Mouse (Mus musculus) adipocyte (in vitro differentiated cells): Measurements from ENCODE around the gene Dars.

Source experiments
- DNase-seq: peaks from one replicate; pipeline ENCODE4 v3.0.0-alpha.2; 2016; ENCODE audit warnings: low spot score

The Dars gene

DNA sequence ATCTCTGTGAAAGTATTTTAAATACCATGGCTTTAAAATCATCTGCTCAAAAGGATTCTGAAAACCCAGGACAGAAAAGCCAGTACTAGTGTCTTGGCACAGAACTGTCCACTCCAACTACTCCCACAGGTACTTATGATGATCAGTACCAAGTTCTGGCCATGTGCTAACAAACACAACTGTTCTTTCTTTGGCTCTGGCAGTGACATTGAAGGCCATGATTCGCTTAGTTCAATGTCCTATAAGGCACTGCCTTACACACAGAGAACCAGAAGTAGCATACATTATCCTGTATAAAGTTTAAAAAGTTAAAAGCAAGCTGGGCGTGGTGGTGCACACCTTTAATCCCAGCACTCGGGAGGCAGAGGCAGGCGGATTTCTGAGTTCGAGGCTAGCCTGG is 6.0 kb downstream of the Dars start:
- DNase-seq, result no peak

GRCm38 (mm10) chr1:128406846-128407245 is 10.3 kb downstream of the Dars start:
- no peak for DNase-seq

DNA sequence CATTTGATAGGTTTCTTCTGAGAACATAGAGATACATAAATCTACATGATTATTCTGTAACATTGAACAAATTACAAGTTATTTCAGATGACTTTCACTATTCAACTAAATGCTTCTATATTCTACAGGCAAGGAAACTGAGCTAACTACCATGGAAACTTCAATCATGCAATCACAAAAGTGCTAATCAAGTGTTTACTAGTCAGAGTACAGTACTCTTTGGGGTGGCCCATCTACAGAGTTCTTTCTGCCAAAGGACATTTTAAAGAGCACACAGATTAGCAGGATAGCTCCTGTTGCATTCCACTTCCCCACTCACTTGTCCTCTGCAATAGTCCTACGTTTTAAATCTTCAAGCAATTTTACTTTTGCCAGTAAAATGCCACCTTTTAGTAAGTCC is 11.5 kb downstream of the Dars start:
- no peak for DNase-seq

GRCm38 (mm10) chr1:128405041-128405481 is 12.1 kb downstream of the Dars start:
- DNase-seq, result no peak

DNA sequence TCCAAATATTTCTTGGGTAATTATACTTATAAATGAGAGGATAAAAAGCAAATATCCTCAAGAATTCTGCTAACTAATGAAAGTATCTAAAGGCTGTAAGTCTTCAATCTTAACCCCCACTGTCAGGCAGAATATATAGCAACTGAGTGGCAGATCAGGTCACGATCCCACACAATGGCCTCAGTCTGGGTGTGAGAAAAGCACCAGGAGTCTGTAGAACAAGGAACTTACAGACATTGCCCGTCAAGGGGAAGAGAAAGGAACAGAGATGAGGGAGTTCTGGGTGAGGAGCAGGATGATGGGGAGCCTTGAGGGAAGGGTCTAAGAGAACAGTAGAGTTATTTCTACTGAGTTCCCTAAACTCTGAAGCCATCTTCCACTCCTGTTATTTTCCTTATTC is 16.2 kb downstream of the Dars start:
- no peak for DNase-seq

DNA sequence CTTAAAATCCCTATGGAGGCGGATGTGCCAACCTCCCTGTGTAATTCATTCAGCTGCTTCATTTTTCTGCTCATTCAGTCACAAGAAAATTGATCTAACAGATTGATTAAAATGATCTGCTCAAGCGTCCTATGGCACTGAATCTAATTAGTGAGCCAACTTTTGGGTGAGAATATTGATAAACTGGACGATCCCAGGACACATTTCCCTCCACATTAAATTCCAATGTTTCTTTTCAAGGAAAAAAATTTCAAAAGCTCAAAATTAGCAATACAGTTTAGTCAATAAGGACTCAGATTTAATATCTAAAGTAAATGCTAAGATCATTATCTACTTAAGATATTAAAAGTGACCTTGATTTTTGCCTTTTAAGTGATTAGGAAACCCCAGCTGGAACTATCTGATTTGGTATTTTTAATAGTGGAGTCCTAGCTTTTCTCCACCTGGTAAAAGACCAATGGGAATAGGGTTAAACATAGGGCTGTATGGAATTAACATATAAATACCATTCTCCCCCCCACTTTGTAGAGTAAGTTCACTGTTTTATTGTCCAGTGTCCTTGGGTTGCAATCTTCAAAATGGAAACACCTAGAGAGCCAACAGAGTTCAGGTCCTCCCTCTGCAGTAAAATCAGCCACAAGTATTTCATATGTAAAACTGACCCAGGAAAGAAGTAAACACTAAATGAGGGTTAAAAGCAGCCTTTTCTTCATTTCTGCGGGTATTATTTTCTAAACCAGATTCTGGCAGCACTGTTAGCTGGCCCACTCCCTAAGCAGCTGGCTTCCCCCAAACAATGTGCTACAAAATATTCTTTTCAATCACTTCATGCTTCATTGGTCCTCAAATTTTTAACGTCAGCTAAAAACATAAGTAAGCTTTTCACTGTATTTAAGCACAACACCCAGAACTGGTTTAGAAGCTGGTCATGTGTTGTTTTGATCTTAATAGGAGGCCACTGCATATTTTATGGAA is 16.9 kb downstream of the Dars start:
- no peak for DNase-seq

- no peak for DNase-seq
Measured at GRCm38 (mm10) chr1:128398738-128399445, 18.3 kb downstream of the Dars start.

GRCm38 (mm10) chr1:128394657-128395056 is 22.5 kb downstream of the Dars start:
- DNase-seq, result no peak

- no peak for DNase-seq
Measured at GRCm38 (mm10) chr1:128392382-128392781, 24.8 kb downstream of the Dars start.

DNA sequence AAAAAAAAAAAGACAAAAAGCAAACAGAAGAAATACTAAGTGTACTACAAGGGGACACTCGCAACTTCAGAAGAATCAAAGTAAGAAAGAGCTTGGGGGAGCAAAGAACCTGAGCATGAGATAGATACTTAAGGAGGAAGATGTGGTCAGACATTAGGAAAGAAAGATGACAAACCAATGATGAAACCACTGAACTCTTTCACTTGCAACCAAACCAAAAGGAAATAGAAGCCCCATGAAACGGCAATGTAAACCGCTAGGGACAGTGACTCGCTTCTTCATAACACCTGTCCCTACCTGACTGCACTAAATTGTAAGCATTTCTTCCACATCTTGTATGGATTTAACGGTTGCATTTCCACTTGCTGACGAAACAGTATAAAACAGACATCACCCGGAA is 30.7 kb downstream of the Dars start:
- no peak for DNase-seq

DNA sequence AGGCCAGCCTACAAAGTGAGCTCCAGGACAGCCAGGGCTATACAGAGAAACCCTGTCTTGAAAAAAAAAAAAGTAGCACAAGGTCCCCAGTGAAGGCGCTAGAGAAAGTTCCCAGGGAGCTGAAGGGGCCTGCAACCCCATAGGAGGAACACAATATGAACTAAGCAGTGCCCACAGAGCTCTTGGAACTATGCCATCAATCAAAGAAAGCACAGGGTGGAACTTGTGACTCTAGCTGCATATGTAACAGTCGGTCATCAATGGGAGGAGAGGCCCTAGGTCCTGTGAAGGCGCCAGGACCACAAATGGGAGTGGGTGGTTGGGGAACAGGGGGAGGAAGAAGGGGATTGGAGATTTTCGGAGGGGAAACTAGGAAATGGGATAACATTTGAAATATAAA is 40.3 kb downstream of the Dars start:
- DNase-seq, result no peak

DNA sequence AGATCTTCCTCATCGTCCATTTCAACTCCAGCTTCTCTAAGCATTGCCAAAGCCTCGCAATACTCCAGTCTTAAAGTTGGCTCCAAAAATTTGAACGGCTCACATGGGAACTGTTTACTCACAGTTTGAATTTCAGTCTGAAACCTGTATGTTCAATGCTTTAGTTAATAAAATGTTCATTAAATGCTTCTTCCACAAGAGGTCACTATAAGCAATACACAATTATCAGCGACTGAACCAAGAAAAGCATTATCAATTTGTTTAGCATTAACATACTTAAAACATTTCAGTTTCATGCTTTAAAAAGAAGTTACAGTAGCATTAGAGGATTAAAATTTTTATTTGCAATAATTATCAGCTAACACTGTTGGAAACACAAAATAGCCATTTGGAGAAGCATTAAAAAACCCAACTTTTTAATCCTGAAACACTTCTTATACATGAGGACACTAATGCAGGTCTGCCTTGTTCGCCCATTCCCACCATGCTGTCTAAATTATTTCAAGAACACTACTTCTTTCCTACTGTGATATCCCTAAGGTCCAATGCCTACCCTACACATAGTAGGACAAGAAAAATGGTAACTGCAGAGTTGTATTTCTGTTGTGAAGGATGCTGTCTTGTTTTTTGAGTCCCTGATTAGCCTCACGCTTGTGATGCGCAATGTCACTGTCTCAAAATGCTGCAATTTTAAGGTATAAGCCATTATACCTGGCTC is 44.9 kb downstream of the Dars start:
- DNase-seq, result peak; percentile 19

- peak; percentile 50 for DNase-seq
Measured at GRCm38 (mm10) chr1:128368732-128369441, 48.3 kb downstream of the Dars start.

DNA sequence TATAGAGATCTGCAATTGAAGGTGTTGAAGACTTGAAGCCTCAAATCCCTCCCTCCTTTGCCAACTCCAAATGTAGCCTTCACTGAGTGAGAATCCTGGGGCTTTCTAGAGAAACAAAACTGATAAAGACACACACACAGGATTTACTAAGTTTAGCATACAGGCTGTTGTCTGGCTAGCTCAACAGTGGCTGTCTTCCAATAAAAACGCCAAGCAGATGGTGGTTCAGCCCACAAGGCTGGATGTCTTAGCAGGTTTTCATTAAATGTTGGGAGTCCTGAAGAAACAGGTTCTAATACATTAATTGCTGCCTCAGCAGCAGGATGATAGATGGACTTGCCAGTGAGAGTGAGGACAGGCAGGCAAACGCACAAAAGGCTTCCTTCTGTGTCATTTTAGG is 56.6 kb downstream of the Dars start:
- no peak for DNase-seq

GRCm38 (mm10) chr1:128359554-128360376 is 57.4 kb downstream of the Dars start, which contains the start of gene Mcm6:
Gene Mcm6, minus strand, starts transcription at chr1:128359664.
- DNase-seq, result peak; percentile 91

DNA sequence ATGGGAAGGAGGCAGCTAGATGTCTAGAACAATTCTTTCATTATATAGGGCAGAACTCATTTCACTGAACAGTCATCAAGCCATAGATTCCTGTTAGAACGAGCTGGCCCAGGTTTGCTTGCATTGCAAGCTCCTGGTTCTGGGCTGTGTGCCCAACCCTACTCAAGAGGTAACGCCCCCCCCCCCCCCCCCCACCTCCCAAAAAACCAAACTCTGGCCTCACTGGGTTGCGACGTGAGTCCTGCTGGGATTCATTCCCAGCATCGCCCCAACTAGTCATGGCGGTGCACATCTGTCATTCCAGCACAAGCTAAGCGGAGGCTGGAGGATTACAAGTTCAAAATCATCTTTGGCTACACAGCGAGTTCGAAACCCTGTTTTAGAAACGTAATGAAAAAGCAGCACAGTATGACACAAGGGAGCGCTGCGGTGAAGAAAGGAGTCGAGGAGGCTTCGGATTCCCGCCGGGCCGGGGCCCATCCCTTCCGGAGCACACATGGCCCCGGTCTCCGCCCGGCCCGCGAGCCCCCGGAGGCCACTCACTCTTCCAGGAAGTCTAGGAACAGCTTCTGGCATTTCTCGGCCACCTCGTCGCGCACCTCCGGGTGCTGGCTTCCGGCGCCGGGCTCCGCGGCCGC is 58.1 kb downstream of the Dars start:
- DNase-seq, result peak; percentile 36

- DNase-seq, result no peak
Measured at GRCm38 (mm10) chr1:128358276-128358675, 58.9 kb downstream of the Dars start.

GRCm38 (mm10) chr1:128357452-128357851 is 59.7 kb downstream of the Dars start:
- peak; percentile 39 for DNase-seq

DNA sequence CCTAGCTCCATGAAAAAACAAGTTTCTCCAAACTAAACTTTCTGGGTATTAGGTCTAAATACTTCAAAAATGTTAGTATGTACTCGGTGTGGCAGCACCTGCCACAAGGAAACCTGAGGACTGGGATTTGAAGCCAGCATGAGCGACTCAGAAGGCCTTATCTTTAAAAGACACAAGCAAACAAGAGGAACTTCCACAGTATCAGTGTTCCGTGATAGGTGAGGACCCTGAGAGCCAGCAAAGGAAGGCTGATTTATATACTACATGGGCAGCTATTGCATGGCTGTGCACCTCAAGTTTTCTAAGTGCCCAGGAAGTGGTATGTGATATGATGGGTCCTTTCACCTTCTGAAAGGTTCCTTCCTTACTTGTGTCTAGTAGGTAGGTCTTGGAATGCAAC is 64.1 kb downstream of the Dars start:
- no peak for DNase-seq

GRCm38 (mm10) chr1:128344232-128344631 is 72.9 kb downstream of the Dars start:
- DNase-seq, result no peak
